Mouse (Mus musculus): ENCODE measurements at regions not wholly inside any gene's neighbourhood (a gene's known extent, or its start where the extent isn't known, plus 50 kb on each side); places are given as distances from the start of the nearest gene placed in this dataset.
A peak's percentile ranks its signal among the peaks of the same experiment; 100 is the strongest.

- DNase-seq (ENCODE audit: low spot score in 2 of 2) = no peak
- intact Hi-C loops (cut with DNase I) = no loop called here
Measured at GRCm38 (mm10) chr4:81005507-81006328, 95.3 kb downstream of the Lurap1l start.

DNA sequence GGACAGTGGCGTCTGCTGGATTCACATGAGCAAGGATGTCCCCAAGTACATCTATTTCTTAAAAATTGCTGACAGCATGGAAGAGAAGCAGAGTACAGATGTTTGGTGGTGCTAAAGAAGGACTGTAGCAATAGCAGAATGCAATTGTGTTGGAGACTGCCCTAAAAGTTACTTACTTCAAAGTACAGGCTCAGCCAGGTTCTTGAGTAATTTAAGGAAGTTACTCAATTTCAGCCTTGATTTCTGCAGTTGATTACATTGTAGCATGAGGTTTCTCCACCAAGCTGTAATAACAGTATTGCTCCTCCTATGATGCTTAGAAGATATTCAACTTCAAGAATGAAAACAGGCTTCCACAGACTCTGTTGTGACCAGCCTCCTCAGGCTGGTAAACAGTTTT, 96.1 kb downstream of the Lurap1l start:
- intact Hi-C loops (cut with DNase I) = no loop called here
- DNase-seq (ENCODE audit: low spot score in 2 of 2) = no peak

GRCm38 (mm10) chr4:81021850-81022249, 111.4 kb downstream of the Lurap1l start:
- intact Hi-C loops (cut with DNase I) = loop anchor here (10.0 kb wide), 1 partner anchor 813 kb away; no protein-coding TSS in a partner anchor
- no peak for DNase-seq (ENCODE audit: low spot score in 2 of 2)

DNA sequence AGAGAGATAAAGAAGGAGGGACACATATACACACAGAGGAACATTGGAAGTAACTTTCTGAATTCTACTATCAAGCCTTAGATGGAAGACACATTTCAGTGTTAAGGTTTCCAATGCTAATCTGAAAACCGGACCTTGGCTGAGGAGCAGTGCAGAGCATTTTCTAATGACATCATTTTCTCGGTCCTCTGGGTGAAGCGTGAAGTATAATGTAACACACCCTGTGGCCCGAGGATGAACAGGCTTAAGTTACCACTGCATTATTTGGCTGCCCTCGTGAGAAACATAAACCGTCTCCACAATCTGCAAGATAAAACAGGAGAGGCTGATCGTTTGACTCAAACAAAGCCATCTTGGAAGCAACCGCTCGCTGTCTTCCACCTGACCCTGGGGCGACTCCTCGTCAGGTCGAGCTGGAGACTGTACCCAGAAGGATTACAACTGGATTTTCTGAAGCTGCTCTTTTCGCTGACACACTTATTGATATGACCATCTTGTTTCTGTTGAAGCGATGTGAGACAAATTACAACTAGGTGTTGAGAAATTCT, 113.1 kb downstream of the Lurap1l start:
- intact Hi-C loops (cut with DNase I) = loop anchor here (10.0 kb wide), 1 partner anchor 811 kb away; no protein-coding TSS in a partner anchor
- no peak for DNase-seq (ENCODE audit: low spot score in 2 of 2)

GRCm38 (mm10) chr4:81027558-81027957, 117.1 kb downstream of the Lurap1l start:
- DNase-seq (ENCODE audit: low spot score in 2 of 2) = no peak
- intact Hi-C loops (cut with DNase I) = loop anchor here (10.0 kb wide), 1 partner anchor 807 kb away; no protein-coding TSS in a partner anchor

- DNase-seq (ENCODE audit: low spot score in 2 of 2) = no peak
- intact Hi-C loops (cut with DNase I) = no loop called here
Measured at GRCm38 (mm10) chr4:81030671-81031070, 120.2 kb downstream of the Lurap1l start.

DNA sequence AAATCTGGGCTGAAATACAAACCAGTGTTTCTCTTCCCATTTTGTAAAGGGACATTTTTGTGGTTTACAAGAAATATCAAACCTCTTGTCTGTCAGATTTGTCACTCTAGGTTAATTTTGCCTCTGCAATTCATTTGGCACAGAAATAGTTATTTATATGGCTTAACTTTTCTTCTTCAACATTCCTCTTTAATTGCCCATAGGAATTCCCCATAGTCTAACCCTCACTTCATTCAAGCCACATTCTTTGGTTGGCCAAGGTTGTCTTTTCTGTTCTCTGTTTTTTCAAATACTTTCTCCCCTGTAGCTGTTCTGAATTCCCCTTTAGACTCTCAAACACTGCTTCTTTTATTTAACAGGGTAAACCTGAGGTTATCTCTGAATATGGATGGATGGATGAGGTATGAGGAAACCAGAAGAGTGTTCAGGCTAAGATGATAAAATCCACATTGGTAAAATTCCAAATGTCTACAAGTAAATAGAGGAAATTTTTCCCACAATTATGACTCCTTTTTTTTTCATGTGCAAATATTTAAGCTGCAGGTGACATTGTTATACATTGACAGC, 127.0 kb downstream of the Lurap1l start:
- DNase-seq (ENCODE audit: low spot score in 2 of 2) = no peak
- intact Hi-C loops (cut with DNase I) = no loop called here

- DNase-seq (ENCODE audit: low spot score in 2 of 2) = no peak
- intact Hi-C loops (cut with DNase I) = no loop called here
Measured at GRCm38 (mm10) chr4:81058227-81058626, 147.8 kb downstream of the Lurap1l start.

DNA sequence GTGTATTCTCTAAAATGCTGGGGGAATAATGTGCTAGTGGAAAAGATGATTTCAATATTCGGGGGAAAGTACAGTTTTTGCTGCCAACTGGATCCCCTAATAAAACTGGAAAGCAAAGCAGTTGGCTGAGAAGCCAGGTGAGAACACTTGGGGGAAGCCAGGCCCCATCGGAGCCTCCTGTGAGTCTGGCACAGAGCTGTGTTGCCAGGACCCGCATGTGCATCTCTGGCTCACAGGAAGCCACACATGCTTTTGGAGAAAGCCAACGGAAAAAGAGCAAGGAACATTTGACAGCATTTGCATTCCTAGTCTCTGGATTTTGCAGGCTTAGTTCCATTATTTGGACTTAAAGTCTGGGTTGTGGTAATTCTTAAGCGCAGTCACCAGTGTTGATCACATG, 148.4 kb downstream of the Lurap1l start:
- DNase-seq (ENCODE audit: low spot score in 2 of 2) = peak in 1 of 2 experiments; percentile 2
- intact Hi-C loops (cut with DNase I) = no loop called here

- DNase-seq (ENCODE audit: low spot score in 2 of 2) = no peak
- intact Hi-C loops (cut with DNase I) = no loop called here
Measured at GRCm38 (mm10) chr4:81059356-81059755, 148.9 kb downstream of the Lurap1l start.

DNA sequence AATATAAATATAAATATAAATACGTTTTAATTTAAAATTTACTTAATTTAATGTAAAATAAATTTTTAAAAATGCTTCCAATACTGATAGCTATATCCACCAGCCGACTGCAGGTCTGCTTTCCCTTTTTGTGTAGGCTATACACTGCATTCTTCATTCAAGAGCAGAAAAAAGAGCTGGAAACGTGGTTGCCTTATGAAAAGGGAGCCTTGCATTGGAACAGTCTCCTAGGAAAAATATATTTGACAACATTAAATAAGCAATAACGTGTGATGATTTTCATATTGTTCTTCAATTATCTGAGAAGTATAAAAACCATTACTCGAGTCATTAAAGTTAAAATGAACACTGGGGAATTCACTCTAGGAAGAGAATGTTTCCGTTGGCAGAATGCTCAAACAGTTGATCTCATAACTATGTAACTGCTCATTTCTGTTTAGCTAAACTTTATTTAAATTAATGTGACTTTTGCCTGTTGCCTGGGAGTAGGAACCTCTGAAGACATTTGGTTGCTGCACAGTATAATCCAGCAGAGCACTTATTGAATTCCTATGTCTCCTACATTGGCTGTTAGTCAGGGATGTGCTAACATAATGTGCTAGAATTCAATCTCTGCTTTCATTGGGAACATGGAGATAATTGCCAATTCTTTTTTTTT, 172.0 kb downstream of the Lurap1l start:
- no peak for DNase-seq (ENCODE audit: low spot score in 2 of 2)
- intact Hi-C loops (cut with DNase I) = no loop called here

DNA sequence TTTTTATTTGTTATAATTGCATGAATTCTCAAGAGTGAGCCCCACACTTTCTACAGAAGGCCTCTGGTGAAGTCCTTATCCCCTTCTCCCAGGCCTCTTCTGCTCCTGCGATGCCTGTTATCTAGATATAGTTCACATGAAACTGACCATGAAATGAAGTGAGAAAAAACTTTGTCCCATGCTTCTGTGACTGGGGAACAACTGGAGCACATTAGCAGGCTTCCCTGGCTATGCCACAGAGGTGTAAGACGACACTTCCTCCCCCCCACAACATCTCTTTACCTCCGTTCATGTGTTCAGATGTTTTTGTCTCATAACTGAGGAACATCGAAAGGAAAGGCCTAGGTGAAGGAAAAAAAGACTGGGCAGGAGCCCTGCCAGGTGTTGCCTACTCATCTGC, 174.7 kb downstream of the Lurap1l start:
- DNase-seq (ENCODE audit: low spot score in 2 of 2) = no peak
- intact Hi-C loops (cut with DNase I) = no loop called here

GRCm38 (mm10) chr4:81096581-81096980, 186.1 kb downstream of the Lurap1l start:
- intact Hi-C loops (cut with DNase I) = no loop called here
- no peak for DNase-seq (ENCODE audit: low spot score in 2 of 2)

DNA sequence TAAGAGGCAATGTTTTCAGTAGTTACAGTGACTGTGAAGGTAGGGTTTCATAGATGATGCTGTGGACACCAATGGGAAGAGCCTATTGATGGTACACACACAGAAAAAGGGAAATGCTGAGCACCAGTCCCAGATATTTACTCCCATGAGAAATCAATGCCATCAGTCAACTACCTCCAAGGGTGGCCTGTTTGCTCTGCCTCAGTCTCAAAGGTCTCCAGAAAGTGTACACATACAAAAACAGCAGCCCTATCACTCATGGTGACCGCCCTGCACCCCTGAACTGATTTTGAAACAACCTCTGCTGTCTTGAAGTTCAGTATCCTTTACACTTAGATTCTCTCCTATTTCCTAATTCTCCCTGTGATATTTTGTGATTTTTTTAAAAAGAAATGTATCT, 187.2 kb downstream of the Lurap1l start:
- no peak for DNase-seq (ENCODE audit: low spot score in 2 of 2)
- intact Hi-C loops (cut with DNase I) = no loop called here

DNA sequence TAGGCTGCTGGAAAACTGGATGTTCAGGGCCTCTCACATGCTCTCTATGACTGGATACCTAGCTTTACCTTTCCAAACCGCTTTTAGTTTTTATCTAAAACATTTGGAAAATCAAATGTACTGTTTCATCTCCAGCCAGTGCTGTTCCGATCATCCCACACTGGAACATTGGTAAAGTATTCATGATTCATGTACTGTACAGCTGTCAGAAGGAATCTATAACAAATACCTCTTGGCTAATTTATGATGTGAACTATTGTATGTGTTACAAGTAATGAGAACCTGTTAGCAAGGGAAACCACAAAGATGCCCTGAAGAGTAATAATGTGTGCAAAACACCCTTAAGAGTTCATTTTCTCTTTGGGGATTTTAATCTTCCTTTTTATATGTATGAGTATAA, 190.6 kb downstream of the Lurap1l start:
- DNase-seq (ENCODE audit: low spot score in 2 of 2) = no peak
- intact Hi-C loops (cut with DNase I) = no loop called here

- peak; percentile 15 to 20 for DNase-seq (ENCODE audit: low spot score in 2 of 2)
- intact Hi-C loops (cut with DNase I) = loop anchor here (5.0 kb wide), 1 partner anchor 239 kb away; no protein-coding TSS in a partner anchor
Measured at GRCm38 (mm10) chr4:81111307-81111706, 200.9 kb downstream of the Lurap1l start.

DNA sequence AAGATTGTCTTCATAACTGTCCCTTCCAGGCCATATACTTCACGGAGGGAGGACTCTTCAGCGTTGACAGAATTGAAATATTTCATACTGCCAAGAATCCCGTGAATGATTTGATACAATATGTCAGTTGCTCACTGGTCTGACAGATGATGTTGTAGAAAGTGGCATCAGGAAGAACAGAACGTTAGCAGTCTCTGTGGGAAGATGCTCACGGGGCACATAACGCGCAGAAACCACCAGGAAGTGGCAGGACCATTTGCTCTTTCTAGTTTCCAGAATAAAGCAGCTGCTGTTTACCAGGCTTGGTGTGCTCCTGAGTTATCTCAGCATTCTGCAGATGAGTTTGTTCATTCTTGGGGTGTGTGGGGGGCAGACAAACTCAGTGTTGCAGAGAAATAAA, 206.0 kb downstream of the Lurap1l start:
- DNase-seq (ENCODE audit: low spot score in 2 of 2) = no peak
- intact Hi-C loops (cut with DNase I) = no loop called here

DNA sequence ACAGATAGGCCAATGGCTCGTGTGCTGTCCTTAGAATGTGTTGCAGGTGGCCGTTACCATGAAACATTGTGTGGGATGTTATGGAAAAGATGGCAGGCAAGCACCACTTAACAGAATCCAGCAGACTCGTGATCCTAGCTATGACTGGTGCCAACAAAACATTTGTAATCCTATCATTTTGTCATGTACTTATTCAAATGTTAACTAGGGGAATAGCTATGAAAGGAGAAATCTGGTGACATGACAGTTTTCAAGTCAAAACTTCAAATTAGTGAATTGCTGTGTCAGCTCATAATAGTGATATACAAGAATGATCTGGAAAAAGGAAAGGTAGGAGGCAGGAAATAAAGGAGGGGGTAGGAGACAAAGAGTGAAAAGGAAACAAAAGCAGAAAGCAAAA, 213.7 kb downstream of the Lurap1l start:
- intact Hi-C loops (cut with DNase I) = no loop called here
- no peak for DNase-seq (ENCODE audit: low spot score in 2 of 2)

GRCm38 (mm10) chr4:81129874-81130273, 219.4 kb downstream of the Lurap1l start:
- no peak for DNase-seq (ENCODE audit: low spot score in 2 of 2)
- intact Hi-C loops (cut with DNase I) = no loop called here

DNA sequence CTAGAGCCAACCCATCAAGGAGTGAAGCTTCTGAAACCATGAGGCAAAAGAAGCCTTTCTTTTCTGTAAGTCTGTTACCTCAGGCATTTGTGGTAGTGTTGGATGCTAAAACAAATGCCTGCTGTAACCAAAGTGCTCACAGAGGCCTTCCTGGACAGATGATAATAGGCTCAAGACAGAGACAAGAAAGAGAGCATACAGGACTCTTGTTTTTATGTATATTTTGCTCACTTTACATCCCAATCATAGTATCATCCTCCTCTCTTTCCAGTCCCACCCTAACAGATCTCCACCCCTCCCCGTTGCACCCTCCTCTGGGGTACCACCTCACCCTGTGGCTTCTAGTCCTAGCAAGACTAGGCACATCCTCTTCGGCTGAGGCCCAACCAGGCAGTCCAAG, 262.7 kb downstream of the Lurap1l start:
- intact Hi-C loops (cut with DNase I) = loop anchor here (10.0 kb wide), 2 partner anchors 302 to 392 kb away; no protein-coding TSS in a partner anchor
- no peak for DNase-seq (ENCODE audit: low spot score in 2 of 2)
